Mouse (Mus musculus): Measurements from ENCODE around the gene Surf1.

GRCm38 (mm10) chr2:26878571-26878970 is 37.8 kb downstream of the Surf1 start:
- no peak for TF ChIP-seq HCFC1 (IDR thresholded peaks at IDR 0.05; ENCODE audit: borderline replicate concordance, insufficient read depth, low read length)
- no peak for TF ChIP-seq ZNF384 (IDR thresholded peaks at IDR 0.05; ENCODE audit: low read depth, low read length)

Data from ES-E14 (cell line).